Mouse (Mus musculus): Measurements from ENCODE around the gene Postn. TPM values are rescaled to one million over a fixed set of nuclear protein-coding genes. Genes with fewer than 3 reads are reported as not detected.

The Postn gene
- total and polyA plus RNA-seq, 3 experiments, result not detected

DNA sequence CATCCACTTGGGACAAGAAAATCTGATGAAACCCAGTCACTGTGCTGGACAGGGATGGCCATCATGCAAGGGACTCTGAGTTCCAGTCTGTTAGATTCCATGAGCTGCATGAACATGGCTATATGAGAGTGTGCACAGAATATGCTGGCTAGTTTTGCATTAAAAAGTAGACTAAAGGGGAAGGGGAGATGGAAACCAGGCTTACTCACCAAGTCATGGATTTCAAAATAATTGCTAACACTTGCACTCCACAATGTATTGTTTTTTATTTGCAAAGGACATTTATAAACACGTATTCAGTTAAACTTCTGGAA, 52.6 kb downstream of the Postn start:
- Histone ChIP-seq H3K36me3 (ENCODE audit: control insufficient read depth in 1 of 2, insufficient read depth in 2 of 2, low read length in 2 of 2) (no peaks in the 10 kb centered on the region), H3K4me1 (ENCODE audit: control insufficient read depth in 1 of 2, insufficient read depth in 2 of 2, low read length in 2 of 2) (no peaks in the 10 kb centered on the region), H3K4me3 (ENCODE audit: control insufficient read depth in 1 of 2, insufficient read depth in 1 of 2, low read depth in 2 of 2, low read length in 2 of 2) (no peak overlapping the region), H3K27me3 (ENCODE audit: control insufficient read depth in 1 of 2, insufficient read depth in 2 of 2, low read length in 2 of 2) (no peaks in the 10 kb centered on the region), H3K9ac (ENCODE audit: control insufficient read depth, low read depth, low read length, poor library complexity, severe bottlenecking) (no peak overlapping the region), H3K27ac (ENCODE audit: control insufficient read depth, low read depth, low read length) (no peak overlapping the region), H3K79me2 (ENCODE audit: control insufficient read depth, insufficient read depth, low read length, poor library complexity) (no peaks in the 10 kb centered on the region), H3K9me3 (replicated peaks; ENCODE audit: insufficient read depth, low read length) (no peaks in the 10 kb centered on the region)
- TF ChIP-seq POLR2AphosphoS2 (IDR thresholded peaks at IDR 0.05; ENCODE audit: low read length), result no peak
- TF ChIP-seq POLR2A (IDR thresholded peaks at IDR 0.05; ENCODE audit: control insufficient read depth in 1 of 2, insufficient read depth in 1 of 2, low read depth in 1 of 2, low read length in 2 of 2, poor library complexity in 1 of 2), result no peak
- TF ChIP-seq BHLHE40 (IDR thresholded peaks at IDR 0.05; ENCODE audit: borderline replicate concordance, low read depth, low read length), result no peak
- no peak for TF ChIP-seq ZNF384 (IDR thresholded peaks at IDR 0.05; ENCODE audit: low read depth, low read length)
- no peak for TF ChIP-seq ZMIZ1 (IDR thresholded peaks at IDR 0.05; ENCODE audit: low read depth, low read length)
- TF ChIP-seq ZC3H11A (IDR thresholded peaks at IDR 0.05; ENCODE audit: low read depth, low read length), result no peak
- TF ChIP-seq MYC (IDR thresholded peaks at IDR 0.05; ENCODE audit: low read depth, low read length), result no peak
- TF ChIP-seq NRF1 (IDR thresholded peaks at IDR 0.05; ENCODE audit: insufficient read depth, low read depth, low read length, poor library complexity, severe bottlenecking), result no peak
- no peak for TF ChIP-seq CTCF (IDR thresholded peaks at IDR 0.05 in 2 of 3, conservative IDR thresholded peaks at IDR 0.05 in 1 of 3; ENCODE audit: control insufficient read depth in 1 of 3, insufficient read depth in 1 of 3, low read depth in 2 of 3, low read length in 3 of 3, poor library complexity in 1 of 3, severe bottlenecking in 1 of 3)
- no peak for TF ChIP-seq ZKSCAN1 (IDR thresholded peaks at IDR 0.05; ENCODE audit: low read depth, low read length)
- TF ChIP-seq MEF2A (IDR thresholded peaks at IDR 0.05; ENCODE audit: extremely low read depth, insufficient replicate concordance, low read depth, low read length, poor library complexity, severe bottlenecking), result no peak
- no peak for TF ChIP-seq MAZ (IDR thresholded peaks at IDR 0.05; ENCODE audit: low read depth, low read length)
- no peak for TF ChIP-seq MAFK (IDR thresholded peaks at IDR 0.05; ENCODE audit: borderline replicate concordance, low read depth, low read length)
- TF ChIP-seq KAT2A (conservative IDR thresholded peaks at IDR 0.05; ENCODE audit: low read depth, low read length), result no peak
- no peak for TF ChIP-seq TBP (IDR thresholded peaks at IDR 0.05; ENCODE audit: low read depth, low read length)
- DNase-seq (ENCODE audit: low read depth, low spot score), result no peak

DNA sequence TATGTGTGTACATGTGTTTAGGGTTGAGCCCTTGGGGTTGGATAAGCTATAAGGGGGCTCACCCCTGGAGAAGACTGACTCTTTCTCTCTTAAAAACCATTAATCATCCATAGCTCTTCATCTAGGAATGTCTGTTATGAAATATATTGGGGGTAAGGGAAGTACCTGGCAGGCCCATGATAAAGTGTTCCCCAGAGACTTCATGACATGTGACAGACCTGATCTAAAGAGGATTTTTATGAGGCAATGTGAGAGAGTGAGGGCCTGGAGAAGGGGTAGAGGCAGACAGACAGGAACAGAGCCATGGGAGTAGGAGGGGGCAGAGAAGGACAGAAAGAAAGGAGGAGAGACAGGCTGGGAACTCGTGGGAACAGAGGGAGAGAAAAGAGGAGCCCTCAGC, 53.5 kb downstream of the Postn start:
- no peaks in the 10 kb centered on the region for H3K27me3 ChIP-seq (ENCODE audit: control insufficient read depth in 1 of 2, insufficient read depth in 2 of 2, low read length in 2 of 2)
- no peaks in the 10 kb centered on the region for H3K36me3 ChIP-seq (ENCODE audit: control insufficient read depth in 1 of 2, insufficient read depth in 2 of 2, low read length in 2 of 2)
- DNase-seq (ENCODE audit: low read depth, low spot score), result no peak
- TF ChIP-seq HCFC1 (IDR thresholded peaks at IDR 0.05; ENCODE audit: low read depth, low read length) (no peak), USF1 (IDR thresholded peaks at IDR 0.05; ENCODE audit: low read depth, low read length) (no peak), POLR2AphosphoS2 (IDR thresholded peaks at IDR 0.05; ENCODE audit: low read length) (no peak), JUND (IDR thresholded peaks at IDR 0.05; ENCODE audit: low read depth, low read length) (no peak), ETS1 (IDR thresholded peaks at IDR 0.05; ENCODE audit: low read depth, low read length) (no peak), MEF2A (IDR thresholded peaks at IDR 0.05; ENCODE audit: extremely low read depth, insufficient replicate concordance, low read depth, low read length, poor library complexity, severe bottlenecking) (no peak), SMC3 (IDR thresholded peaks at IDR 0.05; ENCODE audit: low read depth, low read length) (no peak), BHLHE40 (IDR thresholded peaks at IDR 0.05; ENCODE audit: borderline replicate concordance, low read depth, low read length) (no peak), ZNF384 (IDR thresholded peaks at IDR 0.05; ENCODE audit: low read depth, low read length) (no peak), ZMIZ1 (IDR thresholded peaks at IDR 0.05; ENCODE audit: low read depth, low read length) (no peak), EP300 (IDR thresholded peaks at IDR 0.05; ENCODE audit: low read depth in 1 of 2, low read length in 2 of 2) (no peak), MXI1 (IDR thresholded peaks at IDR 0.05; ENCODE audit: low read depth, low read length) (no peak), POLR2AphosphoS5 (IDR thresholded peaks at IDR 0.05; ENCODE audit: borderline replicate concordance, low read depth, low read length) (no peak), MAX (IDR thresholded peaks at IDR 0.05; ENCODE audit: low read length) (no peak), GABPA (IDR thresholded peaks at IDR 0.05; ENCODE audit: low read depth, low read length) (no peak), CTCF (IDR thresholded peaks at IDR 0.05 in 2 of 3, conservative IDR thresholded peaks at IDR 0.05 in 1 of 3; ENCODE audit: control insufficient read depth in 1 of 3, insufficient read depth in 1 of 3, low read depth in 2 of 3, low read length in 3 of 3, poor library complexity in 1 of 3, severe bottlenecking in 1 of 3) (no peak), SIN3A (IDR thresholded peaks at IDR 0.05; ENCODE audit: low read length) (no peak), MYC (IDR thresholded peaks at IDR 0.05; ENCODE audit: low read depth, low read length) (no peak)
- no peak overlapping the region for H3K27ac ChIP-seq (ENCODE audit: control insufficient read depth, low read depth, low read length)
- H3K4me1 ChIP-seq (ENCODE audit: control insufficient read depth in 1 of 2, insufficient read depth in 2 of 2, low read length in 2 of 2), result no peaks in the 10 kb centered on the region
- H3K9me3 ChIP-seq (replicated peaks; ENCODE audit: insufficient read depth, low read length), result no peaks in the 10 kb centered on the region
- H3K79me2 ChIP-seq (ENCODE audit: control insufficient read depth, insufficient read depth, low read length, poor library complexity), result no peaks in the 10 kb centered on the region
- no peak overlapping the region for H3K4me3 ChIP-seq (ENCODE audit: control insufficient read depth in 1 of 2, insufficient read depth in 1 of 2, low read depth in 2 of 2, low read length in 2 of 2)
- H3K9ac ChIP-seq (ENCODE audit: control insufficient read depth, low read depth, low read length, poor library complexity, severe bottlenecking), result no peak overlapping the region
